Mouse (Mus musculus) thymus, postnatal 14 days (tissue): ENCODE results near the gene Sytl1.

Experiments used
- DNase-seq: peaks from one replicate; pipeline ENCODE4 v3.0.0; 2021

The Sytl1 gene

GRCm38 (mm10) chr4:133262882-133263281 is at the start of gene Sytl1:
Sytl1 (minus strand) TSS chr4:133263113.
- DNase-seq = peak; percentile 59

- DNase-seq = peak; percentile 89
Observed at GRCm38 (mm10) chr4:133309948-133310347, 47.0 kb upstream of the Sytl1 start.

DNA sequence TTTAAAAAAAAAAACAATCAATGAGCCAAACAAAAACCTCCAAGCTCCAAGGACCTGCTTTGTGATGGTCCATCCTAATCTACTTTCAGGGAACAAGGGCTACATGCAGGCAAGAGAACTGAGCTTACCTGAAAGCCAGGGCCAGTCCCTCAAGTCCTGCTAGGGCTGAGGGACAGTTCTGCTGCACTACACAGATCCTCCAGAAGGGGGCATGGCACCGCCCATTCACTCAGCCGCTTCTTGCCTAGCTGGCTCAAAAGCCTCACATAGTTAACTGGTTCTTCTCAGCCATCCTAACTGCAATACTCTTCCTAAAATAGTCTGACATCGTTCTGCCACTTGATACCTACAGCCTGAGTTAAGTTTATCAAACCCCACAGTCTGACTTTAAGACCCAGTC is 44.4 kb upstream of the Sytl1 start:
- peak; percentile 54 for DNase-seq

- no peak for DNase-seq
Observed at GRCm38 (mm10) chr4:133305825-133306224, 42.9 kb upstream of the Sytl1 start.

DNA sequence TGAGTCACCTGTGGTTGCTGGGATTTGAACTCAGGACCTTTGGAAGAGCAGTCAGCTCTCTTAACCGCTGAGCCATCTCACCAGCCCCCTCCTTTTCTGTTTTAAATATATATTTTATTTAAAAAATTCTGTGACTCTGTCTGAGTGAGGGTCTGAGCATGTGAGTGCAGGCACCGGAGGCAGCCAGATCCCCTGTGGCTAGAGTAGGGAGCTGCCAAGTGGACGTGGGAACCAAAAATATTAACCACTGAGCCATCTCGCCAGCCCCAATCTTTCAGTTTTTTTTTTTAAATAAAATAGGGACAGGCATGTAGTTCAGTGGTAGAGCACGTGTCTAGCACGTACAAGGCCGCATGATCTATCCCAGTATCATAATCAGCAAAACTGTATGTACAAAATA is 41.9 kb upstream of the Sytl1 start:
- no peak for DNase-seq

- no peak for DNase-seq
Observed at GRCm38 (mm10) chr4:133302668-133303067, 39.8 kb upstream of the Sytl1 start.

DNA sequence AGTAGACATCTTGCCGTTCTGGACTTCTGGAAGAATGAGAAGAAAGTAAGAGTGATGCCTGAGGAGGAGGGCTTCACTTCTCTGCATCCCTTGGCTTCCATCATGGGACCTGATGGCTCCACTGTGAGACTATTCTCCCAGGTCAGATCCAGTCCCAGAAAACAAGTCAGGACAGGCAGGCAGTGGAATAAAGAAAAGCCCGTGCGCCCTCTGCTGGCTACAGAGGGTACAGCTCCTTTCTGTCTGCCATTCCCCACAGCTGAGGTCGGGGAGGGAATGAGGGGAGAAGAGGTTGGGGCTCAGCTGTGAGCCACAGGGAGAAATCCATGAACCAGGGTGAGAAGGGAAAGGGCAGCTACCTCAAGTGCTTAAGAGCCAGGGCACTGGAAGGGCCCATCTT is 38.9 kb upstream of the Sytl1 start:
- DNase-seq = peak; percentile 69

DNA sequence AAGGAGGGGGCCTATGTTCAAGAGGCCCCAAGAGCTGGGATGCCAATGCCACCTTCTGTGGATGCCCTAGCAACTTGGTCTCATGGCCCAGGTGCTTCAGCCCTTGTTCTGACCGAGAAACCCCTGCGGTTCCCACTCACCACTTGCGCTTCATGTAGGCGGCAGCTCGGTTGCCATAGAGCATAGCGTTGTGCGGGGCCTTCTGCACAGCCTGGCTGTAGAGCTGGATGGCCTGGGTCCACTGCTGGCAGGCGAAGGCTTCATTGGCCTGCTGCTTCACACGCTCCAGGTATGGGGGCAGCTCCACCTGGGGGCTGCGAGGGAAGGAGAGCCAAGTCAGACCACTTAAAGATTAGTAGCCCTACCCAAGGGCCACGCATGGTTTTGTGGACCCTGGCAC is 37.5 kb upstream of the Sytl1 start:
- DNase-seq = no peak

- no peak for DNase-seq
Observed at GRCm38 (mm10) chr4:133299701-133300100, 36.8 kb upstream of the Sytl1 start.

DNA sequence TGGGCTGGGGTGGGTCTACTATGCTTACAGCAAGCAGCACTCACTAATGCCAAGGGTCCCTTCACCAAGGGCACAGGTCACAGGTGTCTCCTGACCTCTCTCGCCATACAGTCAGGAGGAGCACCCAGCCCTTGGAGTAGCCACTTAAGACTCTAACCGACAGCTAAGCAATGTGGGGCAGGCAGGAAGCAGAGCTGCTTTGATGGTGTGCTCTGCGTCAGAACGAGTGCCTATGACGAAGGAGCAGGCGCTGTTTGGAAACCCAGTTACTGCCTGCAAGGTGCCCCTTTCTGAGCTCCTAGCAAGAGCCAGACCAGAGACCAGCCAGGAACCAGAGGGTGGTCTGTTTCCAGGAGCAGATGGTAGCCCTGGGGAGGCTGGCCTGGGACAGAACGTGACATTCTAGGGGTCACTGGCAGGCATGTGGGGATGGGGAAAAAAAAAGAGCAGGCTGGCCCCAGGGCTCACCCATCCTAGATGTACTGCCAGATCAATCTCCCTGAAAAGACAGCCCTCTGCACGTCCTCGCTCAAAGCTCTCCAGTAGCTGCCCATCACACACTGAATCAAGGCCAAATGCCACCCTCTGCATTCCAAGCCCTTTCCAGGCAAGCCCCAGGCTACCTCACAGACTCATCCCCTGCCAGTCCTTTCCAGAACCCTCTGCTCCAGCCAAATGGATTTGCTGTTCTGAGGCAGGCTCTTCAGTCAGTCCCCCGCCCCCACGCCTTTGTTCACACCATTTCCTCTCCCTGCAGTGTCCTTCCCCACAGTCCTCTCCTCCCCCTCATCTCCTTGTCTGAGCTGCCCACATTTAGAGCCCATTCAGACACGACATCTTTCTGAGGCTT is 35.8 kb upstream of the Sytl1 start:
- DNase-seq = peak; percentile 83

DNA sequence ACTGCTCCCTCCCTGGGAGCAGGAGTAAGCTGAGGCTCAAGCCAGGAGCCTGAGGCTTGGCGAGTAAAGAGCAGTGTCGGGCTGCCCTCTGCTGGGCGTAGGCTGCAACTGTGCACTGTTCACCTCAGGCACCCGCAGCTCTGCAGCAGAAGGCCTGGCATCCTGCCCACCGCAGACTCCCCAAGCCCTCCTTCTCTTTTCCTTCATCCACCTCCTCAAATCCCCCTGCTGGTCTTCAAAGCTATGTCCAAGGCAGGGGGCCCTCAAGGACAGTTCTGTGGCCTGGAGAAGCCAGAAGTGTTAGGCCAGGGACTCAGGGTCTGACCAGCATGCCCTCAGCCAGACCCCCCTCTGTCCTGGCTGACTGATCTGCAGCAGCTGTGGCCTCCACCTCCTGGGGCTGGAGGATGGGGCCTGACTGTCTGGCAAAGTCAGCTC is 34.9 kb upstream of the Sytl1 start:
- peak; percentile 91 for DNase-seq

DNA sequence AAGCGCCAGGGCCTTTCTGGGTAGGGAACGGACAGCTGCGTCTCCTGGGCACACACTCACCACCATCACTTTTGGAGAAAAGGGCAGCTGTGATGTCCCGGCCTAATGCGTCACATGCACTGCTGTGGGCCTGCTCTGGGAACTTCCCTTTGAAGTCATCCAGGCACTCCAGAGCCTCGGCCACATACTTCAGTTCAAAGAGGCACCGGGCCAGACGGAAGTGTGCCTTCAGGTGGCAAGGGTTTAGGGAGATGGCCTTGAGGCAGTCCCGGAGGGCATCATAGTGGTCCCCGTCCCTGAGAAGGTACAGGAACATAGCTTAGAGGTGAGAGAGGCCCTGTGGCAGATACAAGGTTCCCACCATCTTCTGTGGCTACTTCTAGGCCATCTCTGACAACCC is 34.4 kb upstream of the Sytl1 start:
- no peak for DNase-seq

- no peak for DNase-seq
Observed at GRCm38 (mm10) chr4:133294084-133294483, 31.2 kb upstream of the Sytl1 start.

- DNase-seq = peak; percentile 68
Observed at GRCm38 (mm10) chr4:133292901-133293843, 30.3 kb upstream of the Sytl1 start.

DNA sequence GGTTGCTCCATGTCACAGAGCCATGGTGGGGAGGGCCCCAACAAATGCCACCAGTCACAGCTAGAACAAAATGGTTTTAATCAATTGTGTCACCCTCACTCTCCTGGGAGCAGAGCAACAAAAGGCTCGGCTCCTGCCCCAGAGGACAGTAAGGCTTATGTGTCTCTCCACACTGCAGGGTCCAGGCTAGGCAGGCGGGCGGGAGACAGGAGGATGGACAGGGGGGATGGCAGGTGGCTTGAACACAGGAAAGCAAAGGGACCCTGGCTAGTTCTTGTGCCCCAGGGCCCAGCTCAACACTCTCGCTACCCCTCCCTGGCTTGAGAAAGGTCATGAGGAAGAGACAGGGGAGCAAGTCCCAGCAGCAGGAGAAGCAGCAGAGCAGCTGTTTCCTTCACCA is 29.5 kb upstream of the Sytl1 start:
- no peak for DNase-seq

DNA sequence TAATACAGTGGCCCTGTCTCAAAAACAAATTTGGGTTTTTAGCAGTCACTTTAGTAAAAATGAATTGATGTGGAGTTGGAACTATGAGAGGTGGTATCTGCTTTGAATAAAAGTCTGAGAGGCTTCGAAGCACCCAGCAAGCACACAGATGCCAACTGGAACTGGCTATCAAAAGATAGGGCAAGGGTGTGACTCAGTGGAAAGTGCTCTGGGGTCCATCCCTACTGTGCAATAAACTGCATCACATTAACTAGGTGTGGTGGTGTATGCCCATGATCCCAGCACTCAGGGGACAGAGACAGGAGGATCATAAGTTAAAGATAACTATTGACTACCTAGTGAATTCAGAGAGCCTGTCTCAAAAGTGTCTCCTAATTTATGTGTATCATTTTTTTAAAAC is 28.3 kb upstream of the Sytl1 start:
- DNase-seq = no peak

DNA sequence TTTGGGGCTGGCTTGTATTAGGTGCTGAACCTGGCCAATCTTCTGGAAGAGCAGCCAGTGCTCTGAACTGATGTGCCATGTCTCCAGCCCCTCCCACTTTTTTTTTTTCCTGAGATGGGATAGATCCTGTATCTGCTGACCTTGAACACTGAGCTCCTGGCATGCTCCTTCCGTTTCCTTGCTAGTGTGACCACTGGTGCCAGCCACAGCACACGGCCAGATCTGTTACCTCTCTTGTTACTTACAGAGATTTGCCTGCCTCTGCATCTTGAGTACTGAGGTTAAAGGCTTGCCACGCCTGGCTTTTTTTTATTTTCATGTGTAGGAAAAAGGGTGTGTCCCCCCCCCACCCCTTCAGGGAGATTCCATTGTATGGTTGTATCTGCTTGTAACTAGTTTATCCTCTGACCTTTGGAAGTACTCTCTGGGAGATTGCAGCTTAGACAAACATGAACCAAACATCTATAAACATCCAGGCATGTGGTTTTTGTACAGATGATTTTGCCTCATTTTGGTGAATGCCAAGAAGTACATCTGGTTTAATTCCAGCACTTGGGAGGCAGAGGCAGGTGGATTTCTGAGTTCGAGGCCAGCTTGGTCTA is 23.7 kb upstream of the Sytl1 start:
- no peak for DNase-seq

DNA sequence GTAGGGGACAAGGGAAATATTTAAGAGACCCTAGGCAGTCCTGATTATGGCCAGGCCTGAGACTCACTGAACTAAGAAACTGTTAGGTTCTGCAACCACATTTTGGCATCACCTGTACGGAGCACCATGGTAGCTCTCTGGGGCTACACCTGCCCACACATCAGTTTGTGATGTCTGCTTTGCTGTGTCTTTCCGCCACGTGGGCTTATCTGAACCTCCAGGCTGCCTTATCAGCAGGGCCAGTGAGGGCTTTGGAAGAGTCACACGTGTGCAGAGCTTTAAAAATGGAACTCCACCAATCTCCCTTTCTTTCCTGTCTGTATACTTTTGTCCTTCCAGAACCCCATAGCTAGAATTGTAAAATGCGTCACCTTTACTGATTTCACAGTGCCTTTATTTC is 23.0 kb upstream of the Sytl1 start:
- DNase-seq = no peak

DNA sequence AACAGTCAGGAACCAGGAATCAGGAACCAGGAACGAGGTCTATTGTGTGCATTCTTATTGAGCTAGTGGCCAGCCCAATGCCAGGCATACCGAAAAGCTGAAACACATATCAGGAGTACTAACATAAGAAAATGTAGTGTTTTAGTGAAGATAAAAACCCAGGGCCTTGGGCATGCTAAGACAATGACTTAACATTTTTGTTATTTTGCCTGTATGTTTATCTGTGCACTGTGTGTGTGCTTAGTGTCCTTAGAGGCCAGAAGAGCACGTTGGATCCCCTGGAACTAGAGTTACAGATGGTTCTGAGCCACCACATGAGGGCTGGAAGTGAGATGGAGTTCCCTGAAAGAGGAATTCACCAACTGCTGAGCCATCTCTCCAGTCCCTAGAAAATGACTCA is 22.4 kb upstream of the Sytl1 start:
- DNase-seq = no peak

- DNase-seq = no peak
Observed at GRCm38 (mm10) chr4:133282656-133283055, 19.7 kb upstream of the Sytl1 start.

- DNase-seq = no peak
Observed at GRCm38 (mm10) chr4:133281951-133282481, 19.1 kb upstream of the Sytl1 start.

GRCm38 (mm10) chr4:133281513-133281912 is 18.6 kb upstream of the Sytl1 start:
- DNase-seq = no peak

- no peak for DNase-seq
Observed at GRCm38 (mm10) chr4:133278482-133278881, 15.6 kb upstream of the Sytl1 start.
